Mouse (Mus musculus): ENCODE results near the gene Rgp1.

Rgp1 gene

GRCm38 (mm10) chr4:43561997-43562768 is 16.3 kb upstream of the Rgp1 start, which contains the start of the genes Creb3 and Tln1:
Gene Creb3 (plus strand): TSS chr4:43562332.
Gene Tln1 (minus strand): TSS chr4:43562691.
- in situ Hi-C loops (cut with MboI; ENCODE audit: low sequenced_read_pairs) = no loop called here

DNA sequence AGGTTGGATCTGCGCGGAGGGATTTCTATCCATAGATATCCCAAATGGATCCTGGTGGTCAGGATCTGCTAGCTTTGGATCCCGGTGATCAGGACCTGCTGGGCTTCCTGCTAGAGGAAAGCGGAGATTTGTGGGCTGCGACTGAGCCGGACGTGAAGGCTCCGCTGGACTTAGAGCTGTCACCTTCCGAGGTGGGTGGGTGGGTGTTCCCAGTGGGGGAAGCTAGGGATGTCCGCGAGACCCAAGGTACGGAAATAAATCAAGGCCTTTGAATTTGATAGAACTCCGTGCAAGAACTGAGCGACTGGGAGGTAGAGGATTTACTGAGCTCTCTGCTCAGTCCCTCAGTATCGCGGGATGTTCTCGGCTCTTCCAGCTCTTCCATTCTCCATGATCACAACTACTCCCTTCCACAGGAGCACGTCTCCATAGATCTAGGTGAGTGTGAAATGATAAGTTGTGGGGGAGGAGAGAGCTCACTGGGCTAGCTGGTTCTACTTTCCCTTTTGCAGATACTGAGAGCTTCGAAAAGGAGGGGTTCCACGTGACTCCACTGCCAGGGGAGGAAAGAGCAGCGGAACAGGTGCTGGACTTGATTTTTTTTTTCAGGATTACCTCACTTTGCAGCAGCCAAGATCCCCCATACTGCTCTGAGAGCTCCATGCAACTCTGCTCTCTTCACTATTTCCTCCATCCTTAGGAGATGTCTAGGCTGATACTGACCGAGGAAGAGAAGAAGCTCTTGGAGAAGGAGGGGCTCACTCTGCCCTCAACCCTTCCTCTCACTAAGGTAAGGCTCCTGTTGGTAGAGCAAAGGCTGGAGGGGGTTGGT is 15.5 kb upstream of the Rgp1 start:
- in situ Hi-C loops (cut with MboI; ENCODE audit: low sequenced_read_pairs) = no loop called here

DNA sequence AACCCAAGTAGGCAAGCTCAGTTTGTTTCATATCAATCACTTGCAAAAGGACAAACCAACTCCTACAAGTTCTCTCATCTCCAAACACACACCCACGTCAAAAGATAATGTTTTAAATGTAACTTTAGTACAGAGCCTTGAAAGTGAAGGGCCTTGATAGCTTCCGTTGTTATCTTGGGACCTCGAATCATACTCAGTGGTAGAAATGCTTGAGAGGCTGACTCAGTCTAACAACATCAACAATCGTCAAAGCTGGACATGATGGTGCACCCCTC is 15.0 kb upstream of the Rgp1 start:
- in situ Hi-C loops (cut with MboI; ENCODE audit: low sequenced_read_pairs) = no loop called here

- in situ Hi-C loops (cut with MboI; ENCODE audit: low sequenced_read_pairs) = no loop called here
Measured at GRCm38 (mm10) chr4:43564231-43564630, 14.3 kb upstream of the Rgp1 start.

DNA sequence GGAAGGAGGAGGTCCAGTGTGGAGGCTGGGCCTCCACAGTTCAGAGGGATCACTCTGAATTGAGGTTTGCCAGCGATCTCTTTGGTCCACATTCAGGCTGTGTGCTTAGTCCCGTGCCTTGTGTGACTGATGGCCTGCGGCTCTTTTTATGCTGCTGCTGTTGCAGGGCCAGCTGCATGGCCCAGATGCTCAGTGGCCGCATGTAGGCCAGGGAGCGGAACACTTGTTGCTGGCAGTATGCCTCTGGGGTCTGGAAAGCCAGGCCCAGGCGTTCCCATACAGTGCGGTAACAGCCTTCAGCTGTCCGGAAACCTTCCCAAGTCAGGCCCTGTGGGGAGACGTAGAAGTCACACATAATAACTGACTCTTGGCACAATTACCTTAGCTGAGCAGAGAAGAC is 11.4 kb upstream of the Rgp1 start:
- in situ Hi-C loops (cut with MboI; ENCODE audit: low sequenced_read_pairs) = no loop called here

- in situ Hi-C loops (cut with MboI; ENCODE audit: low sequenced_read_pairs) = no loop called here
Measured at GRCm38 (mm10) chr4:43571395-43572045, 7.0 kb upstream of the Rgp1 start.

GRCm38 (mm10) chr4:43573561-43573960 is 5.0 kb upstream of the Rgp1 start:
- in situ Hi-C loops (cut with MboI; ENCODE audit: low sequenced_read_pairs) = no loop called here

DNA sequence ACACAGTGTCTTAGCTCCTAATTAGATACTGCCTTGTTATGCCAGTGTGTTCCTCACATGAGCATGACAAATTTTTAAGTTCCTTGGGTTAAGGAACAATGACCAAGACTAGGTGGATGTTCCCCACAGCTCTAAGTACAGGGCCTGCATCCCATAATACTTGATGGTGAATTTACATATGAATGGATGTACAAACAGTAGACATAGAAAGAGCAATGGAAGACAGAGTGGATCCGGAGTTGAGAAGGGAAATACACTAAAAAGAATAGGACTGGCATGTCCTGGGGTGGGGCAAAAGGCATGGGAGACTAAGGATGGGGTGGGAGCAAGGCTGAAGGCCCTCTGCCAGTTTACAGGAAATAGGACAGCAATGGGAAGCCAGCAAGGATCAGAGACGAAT is 3.2 kb upstream of the Rgp1 start:
- in situ Hi-C loops (cut with MboI; ENCODE audit: low sequenced_read_pairs) = no loop called here

- in situ Hi-C loops (cut with MboI; ENCODE audit: low sequenced_read_pairs) = no loop called here
Measured at GRCm38 (mm10) chr4:43577237-43577881, 1.2 kb upstream of the Rgp1 start.

- in situ Hi-C loops (cut with MboI; ENCODE audit: low sequenced_read_pairs) = no loop called here
Measured at GRCm38 (mm10) chr4:43579256-43579655, 741 bp downstream of the Rgp1 start.

DNA sequence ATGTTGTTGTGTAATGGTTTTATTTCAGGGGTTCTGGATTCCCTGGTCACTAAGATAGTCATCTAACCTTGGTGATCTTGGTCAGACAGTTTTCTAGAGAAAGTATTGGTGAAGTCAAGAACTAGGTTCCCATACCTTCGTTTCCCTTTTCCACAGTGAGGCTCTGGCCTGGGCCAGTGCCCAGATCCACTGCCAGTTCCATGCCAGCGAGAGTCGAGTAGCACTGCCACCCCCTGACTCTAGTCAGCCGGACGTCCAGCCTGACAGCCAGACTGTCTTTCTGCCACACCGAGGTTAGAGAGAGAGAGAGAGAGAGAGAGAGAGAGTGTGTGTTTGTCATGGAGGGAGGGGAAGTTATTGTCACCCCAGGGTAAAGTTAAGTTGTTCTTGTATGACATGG is 1.2 kb downstream of the Rgp1 start:
- in situ Hi-C loops (cut with MboI; ENCODE audit: low sequenced_read_pairs) = no loop called here

GRCm38 (mm10) chr4:43580721-43581120 is 2.2 kb downstream of the Rgp1 start:
- in situ Hi-C loops (cut with MboI; ENCODE audit: low sequenced_read_pairs) = no loop called here

GRCm38 (mm10) chr4:43581381-43581780 is 2.9 kb downstream of the Rgp1 start:
- in situ Hi-C loops (cut with MboI; ENCODE audit: low sequenced_read_pairs) = no loop called here

DNA sequence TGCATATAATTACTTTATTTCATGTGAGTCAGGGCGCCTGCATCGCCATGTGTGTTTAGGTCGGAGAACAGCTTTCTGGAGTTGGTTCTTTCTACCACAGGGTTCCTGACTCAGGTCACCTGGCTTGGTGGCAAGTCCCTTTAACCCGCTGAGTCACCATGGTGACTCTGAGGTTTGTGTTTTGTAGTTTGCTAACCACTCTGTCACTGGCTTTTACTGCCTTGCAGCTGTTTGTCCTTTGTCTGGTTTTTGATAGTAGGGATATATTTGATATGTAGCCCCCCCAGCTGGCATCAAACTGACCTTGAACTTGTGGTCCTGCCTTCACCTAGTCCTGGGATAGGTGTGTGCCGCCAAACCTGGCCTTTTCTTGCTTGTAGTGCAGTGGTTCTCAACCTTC is 3.7 kb downstream of the Rgp1 start:
- in situ Hi-C loops (cut with MboI; ENCODE audit: low sequenced_read_pairs) = no loop called here

DNA sequence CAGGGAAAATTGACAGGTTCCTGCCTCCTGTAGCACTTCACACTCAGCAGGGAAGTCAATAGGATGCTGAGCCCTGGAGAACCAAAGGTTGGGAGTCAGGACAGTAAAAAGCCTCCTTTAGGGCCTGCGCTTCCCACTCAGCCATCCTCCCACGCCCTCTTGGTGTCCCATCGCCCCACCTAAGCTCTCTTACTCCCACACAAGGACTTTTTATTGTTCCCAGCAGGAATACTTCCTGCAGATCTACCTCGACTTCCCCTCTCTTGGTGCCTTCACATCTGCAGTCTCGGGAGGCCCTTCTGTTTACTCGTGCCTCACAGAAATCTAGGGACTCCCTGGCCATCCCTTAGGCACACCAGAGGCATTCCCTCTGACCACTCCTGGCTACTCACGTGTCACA is 4.9 kb downstream of the Rgp1 start:
- in situ Hi-C loops (cut with MboI; ENCODE audit: low sequenced_read_pairs) = no loop called here

DNA sequence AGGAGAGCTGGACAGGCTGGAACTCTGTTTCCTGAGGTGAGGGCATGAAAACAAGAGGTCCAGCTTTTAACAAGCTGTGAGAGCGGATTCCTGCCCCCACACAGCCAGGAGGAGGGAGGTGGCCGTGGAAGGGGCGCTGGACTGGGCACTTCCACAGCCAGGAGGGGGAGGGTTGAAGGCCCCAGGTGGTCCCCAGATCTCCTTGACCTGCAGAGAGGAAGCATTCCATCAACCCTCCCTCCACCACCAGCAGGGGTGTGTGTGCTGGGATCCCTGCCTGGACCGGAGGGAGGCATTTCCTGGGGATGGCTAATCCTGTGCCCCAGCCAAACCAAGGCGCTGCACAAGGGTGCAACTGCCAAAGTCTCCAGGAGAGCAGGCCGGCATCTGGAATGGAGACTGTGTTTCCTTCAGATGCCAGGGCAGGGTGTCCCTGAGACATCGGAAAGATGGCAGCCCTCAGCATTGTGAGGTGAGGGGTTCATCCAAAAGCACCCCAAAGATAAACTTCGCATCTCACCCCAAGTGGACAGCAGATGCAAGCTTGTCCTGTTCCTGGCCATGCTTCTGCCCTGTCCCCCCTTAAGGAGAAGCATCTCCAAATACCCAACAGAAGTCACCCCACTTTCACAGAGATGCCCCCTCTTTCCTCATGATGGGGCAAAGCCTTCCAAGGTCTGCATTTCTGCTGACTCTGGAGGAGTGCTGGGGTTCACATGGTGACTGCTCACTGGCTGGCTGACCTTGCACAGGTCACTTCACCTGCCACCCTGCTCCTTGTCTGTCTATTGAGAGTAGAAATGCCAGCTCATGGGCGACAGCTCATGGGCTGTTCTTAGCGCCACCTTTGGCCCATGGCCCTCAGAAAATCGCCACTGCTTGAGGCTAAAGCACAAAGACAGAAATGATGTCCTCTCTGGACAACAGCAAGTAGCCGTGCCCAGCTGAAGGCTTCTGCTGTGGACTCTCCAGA is 6.2 kb downstream of the Rgp1 start, which contains the start of gene Msmp:
TSS of gene Msmp (minus strand) at position 51 of the 973 bp plus-strand sequence.
- in situ Hi-C loops (cut with MboI; ENCODE audit: low sequenced_read_pairs) = no loop called here

DNA sequence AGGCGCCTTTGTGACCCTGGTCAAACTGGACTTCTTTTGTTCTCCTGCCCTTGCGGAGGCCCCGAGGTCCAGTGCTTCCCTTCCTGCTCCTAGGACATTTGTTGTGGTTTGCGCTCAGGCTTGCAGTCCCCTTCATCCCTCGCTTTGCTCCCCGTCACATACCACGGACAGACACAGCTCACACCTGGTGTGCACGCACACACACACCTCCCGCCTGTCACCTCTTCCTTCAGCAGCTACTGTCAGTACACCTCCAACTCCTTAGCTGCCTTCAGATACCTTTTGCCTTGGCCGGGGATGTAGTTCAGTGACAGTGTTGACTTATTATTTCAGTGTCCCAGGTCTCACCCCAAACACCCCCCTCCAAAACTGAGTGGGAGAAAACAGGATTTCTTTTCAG is 7.2 kb downstream of the Rgp1 start:
- in situ Hi-C loops (cut with MboI; ENCODE audit: low sequenced_read_pairs) = no loop called here

GRCm38 (mm10) chr4:43586411-43586810 is 7.9 kb downstream of the Rgp1 start:
- in situ Hi-C loops (cut with MboI; ENCODE audit: low sequenced_read_pairs) = no loop called here

- in situ Hi-C loops (cut with MboI; ENCODE audit: low sequenced_read_pairs) = no loop called here
Measured at GRCm38 (mm10) chr4:43587681-43588080, 9.2 kb downstream of the Rgp1 start.

DNA sequence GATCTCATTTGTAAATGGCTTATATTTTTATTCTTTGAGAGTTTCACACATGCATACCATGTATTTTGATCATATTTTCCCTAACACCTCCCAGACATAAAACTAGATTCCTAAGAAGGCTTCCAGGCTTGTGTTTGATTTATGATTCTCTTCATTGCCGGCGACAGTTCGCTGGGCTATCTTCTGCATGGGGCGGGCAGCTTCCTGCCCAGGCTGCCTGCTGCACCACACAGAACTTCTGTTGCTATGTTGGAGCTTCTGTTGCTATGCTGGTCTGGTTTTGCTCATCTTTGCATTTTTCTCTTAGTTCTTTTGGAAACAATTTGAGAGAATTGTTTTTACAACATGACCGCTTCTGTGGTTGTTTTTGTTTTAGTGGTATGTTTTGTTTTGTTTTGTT is 13.0 kb downstream of the Rgp1 start:
- in situ Hi-C loops (cut with MboI; ENCODE audit: low sequenced_read_pairs) = no loop called here
